Mouse (Mus musculus) brown adipose tissue, adult 24 weeks (tissue): ENCODE measurements around the gene Syt11. TPM values are rescaled to one million over a fixed set of nuclear protein-coding genes. Genes with fewer than 3 reads are reported as not detected.

ENCODE experiments used
- H3K27ac ChIP-seq: fragments of 200-500 bp; replicated peaks from 2 replicates; pipeline ENCODE4 v1.5.1; 2012; ENCODE audit warnings: low read depth, mild to moderate bottlenecking, low read length
- H3K4me1 ChIP-seq: fragments of 200-500 bp; 2 replicates; pipeline ENCODE4 v1.6.1; 2012; ENCODE audit warnings: low read length, mixed read lengths; ENCODE audit not compliant: control insufficient read depth, insufficient read depth, insufficient read length
- H3K4me3 ChIP-seq: fragments of 200-500 bp; 2 replicates; pipeline ENCODE4 v1.5.1; 2012; ENCODE audit warnings: low read depth, mild to moderate bottlenecking, low read length, moderate library complexity; ENCODE audit not compliant: insufficient read depth
- polyA plus RNA-seq: library from polyadenylated mRNA; stranded (reverse); fragments of >200 nt; gene quantifications from 2 replicates; pipeline ENCODE4 v1.2.4, GENCODE M21; 2012; ENCODE audit not compliant: missing spikeins, insufficient read depth, insufficient read length

Gene Syt11
- polyA plus RNA-seq, 1 experiment = 6.7 TPM

- Histone ChIP-seq H3K4me3 (no peak overlapping the region), H3K27ac (no peak overlapping the region), H3K4me1 (no peaks in the 10 kb centered on the region)
Measured at GRCm38 (mm10) chr3:88701222-88701621, 73.7 kb downstream of the Syt11 start.

- Histone ChIP-seq H3K27ac (no peak overlapping the region), H3K4me3 (no peak overlapping the region), H3K4me1 (no peaks in the 10 kb centered on the region)
Measured at GRCm38 (mm10) chr3:88700247-88700646, 74.7 kb downstream of the Syt11 start.

GRCm38 (mm10) chr3:88698834-88699233 lies 76.1 kb downstream of the Syt11 start:
- H3K4me1 ChIP-seq = no peaks in the 10 kb centered on the region
- no peak overlapping the region for H3K27ac ChIP-seq
- H3K4me3 ChIP-seq = no peak overlapping the region

- no peak overlapping the region for H3K27ac ChIP-seq
- H3K4me3 ChIP-seq = no peak overlapping the region
- no peaks in the 10 kb centered on the region for H3K4me1 ChIP-seq
Measured at GRCm38 (mm10) chr3:88698051-88698450, 76.9 kb downstream of the Syt11 start.

- H3K27ac ChIP-seq = no peak overlapping the region
- H3K4me3 ChIP-seq = no peak overlapping the region
- no peaks in the 10 kb centered on the region for H3K4me1 ChIP-seq
Measured at GRCm38 (mm10) chr3:88695545-88695944, 79.4 kb downstream of the Syt11 start.

Other genes starting within 250 kb of the Syt11 start
- 0.16 and 0.21 TPM in 2 replicates for gene Mex3a, start 242.8 kb downstream of the Syt11 start, polyA plus RNA-seq
- not detected in 2 replicates for gene Rab25, start 226.9 kb downstream of the Syt11 start, polyA plus RNA-seq
- 209 and 224 TPM in 2 replicates for gene Lamtor2, start 222.1 kb downstream of the Syt11 start, polyA plus RNA-seq
- 36.6 and 42.2 TPM in 2 replicates for gene Ubqln4, start 221.4 kb downstream of the Syt11 start, polyA plus RNA-seq
- 84.2 and 89.0 TPM in 2 replicates for gene Ssr2, start 199.3 kb downstream of the Syt11 start, polyA plus RNA-seq
- gene Arhgef2, start 169.2 kb downstream of the Syt11 start, polyA plus RNA-seq = 13.7 and 23.6 TPM in 2 replicates
- gene Rxfp4, start 122.0 kb downstream of the Syt11 start, polyA plus RNA-seq = not detected in 2 replicates
- 17.1 and 28.6 TPM in 2 replicates for gene Khdc4, start 89.4 kb downstream of the Syt11 start, polyA plus RNA-seq
- gene Rit1, start 58.3 kb downstream of the Syt11 start, polyA plus RNA-seq = 22.5 and 27.8 TPM in 2 replicates
- gene Gon4l, start 60.1 kb upstream of the Syt11 start, polyA plus RNA-seq = 6.3 and 9.2 TPM in 2 replicates
- gene Msto1, start 138.8 kb upstream of the Syt11 start, polyA plus RNA-seq = 6.1 and 9.3 TPM in 2 replicates
- gene Ash1l, start 175.5 kb upstream of the Syt11 start, polyA plus RNA-seq = 10.6 and 14.2 TPM in 2 replicates
- gene Dap3, start 176.0 kb upstream of the Syt11 start, polyA plus RNA-seq = 137 and 144 TPM in 2 replicates